Mouse (Mus musculus) c-Kit-positive CD71-positive TER-119-negative erythroid progenitor cells, embryonic 14.5 days (primary cell): ENCODE results near the gene Sprr2a1.
"Not testable (repeated sequence)": the region's sequence is repeated elsewhere in the genome, so short reads cannot be mapped to it uniquely, and the experiment has no call there.

Experiments
- DNase-seq: peaks from one replicate; pipeline ENCODE4 v3.0.0-alpha.2; 2013; ENCODE audit warnings: low read depth

The Sprr2a1 gene

GRCm38 (mm10) chr3:92215569-92215968, at the start of gene Sprr2a1, which contains the start of gene Sprr2a2:
Gene Sprr2a1 (plus strand): TSS chr3:92215799.
Gene Sprr2a2 (plus strand): TSS chr3:92215920.
- DNase-seq: not testable (repeated sequence)

GRCm38 (mm10) chr3:92169847-92170246, 45.8 kb upstream of the Sprr2a1 start:
- DNase-seq: no peak

- no peak for DNase-seq
Measured at GRCm38 (mm10) chr3:92176880-92177279, 38.7 kb upstream of the Sprr2a1 start.

GRCm38 (mm10) chr3:92195512-92196200, 19.9 kb upstream of the Sprr2a1 start:
- DNase-seq: no peak

- DNase-seq: not testable (repeated sequence)
Measured at GRCm38 (mm10) chr3:92211133-92211925, 4.3 kb upstream of the Sprr2a1 start.

- not testable (repeated sequence) for DNase-seq
Measured at GRCm38 (mm10) chr3:92212059-92212458, 3.5 kb upstream of the Sprr2a1 start.

GRCm38 (mm10) chr3:92213651-92214050, 1.9 kb upstream of the Sprr2a1 start:
- DNase-seq: not testable (repeated sequence)

- not testable (repeated sequence) for DNase-seq
Measured at GRCm38 (mm10) chr3:92219031-92219430, 3.4 kb downstream of the Sprr2a1 start.

- not testable (repeated sequence) for DNase-seq
Measured at GRCm38 (mm10) chr3:92223708-92224107, 8.1 kb downstream of the Sprr2a1 start.

GRCm38 (mm10) chr3:92227410-92227809, 11.8 kb downstream of the Sprr2a1 start:
- not testable (repeated sequence) for DNase-seq

- DNase-seq: not testable (repeated sequence)
Measured at GRCm38 (mm10) chr3:92236463-92237189, 21.0 kb downstream of the Sprr2a1 start.

- not testable (repeated sequence) for DNase-seq
Measured at GRCm38 (mm10) chr3:92238736-92239135, 23.1 kb downstream of the Sprr2a1 start.

- not testable (repeated sequence) for DNase-seq
Measured at GRCm38 (mm10) chr3:92239197-92239596, 23.6 kb downstream of the Sprr2a1 start.

GRCm38 (mm10) chr3:92244833-92245232, 29.2 kb downstream of the Sprr2a1 start:
- DNase-seq: not testable (repeated sequence)

GRCm38 (mm10) chr3:92246245-92246644, 30.6 kb downstream of the Sprr2a1 start:
- DNase-seq: not testable (repeated sequence)

- DNase-seq: not testable (repeated sequence)
Measured at GRCm38 (mm10) chr3:92248494-92248893, 32.9 kb downstream of the Sprr2a1 start.

GRCm38 (mm10) chr3:92250450-92250849, 34.9 kb downstream of the Sprr2a1 start:
- DNase-seq: not testable (repeated sequence)

- not testable (repeated sequence) for DNase-seq
Measured at GRCm38 (mm10) chr3:92253860-92254259, 38.3 kb downstream of the Sprr2a1 start.

GRCm38 (mm10) chr3:92258526-92258925, 42.9 kb downstream of the Sprr2a1 start:
- not testable (repeated sequence) for DNase-seq

GRCm38 (mm10) chr3:92263462-92263861, 47.9 kb downstream of the Sprr2a1 start:
- not testable (repeated sequence) for DNase-seq
